Mouse (Mus musculus) frontal cortex, postnatal 14 days (tissue): ENCODE data around the gene Cdh18.
"Not testable (repeated sequence)": the region's sequence is repeated elsewhere in the genome, so short reads cannot be mapped to it uniquely, and the experiment has no call there.

Experiments used
- DNase-seq, 2 experiments: peaks; one replicate each; pipeline ENCODE4 v3.0.0; 2022; ENCODE audit warnings: low spot score in 2 of 2

Gene Cdh18

GRCm38 (mm10) chr15:22548711-22549271, at the start of gene Cdh18:
Gene Cdh18, plus strand, starts transcription at chr15:22549022.
- DNase-seq = no peak

- DNase-seq = no peak
Measured at GRCm38 (mm10) chr15:22511271-22511670, 37.6 kb upstream of the Cdh18 start.

- no peak for DNase-seq
Measured at GRCm38 (mm10) chr15:22535828-22536227, 13.0 kb upstream of the Cdh18 start.

GRCm38 (mm10) chr15:22577974-22578616, 29.3 kb downstream of the Cdh18 start:
- DNase-seq = no peak

GRCm38 (mm10) chr15:22578617-22578990, 29.8 kb downstream of the Cdh18 start:
- DNase-seq = no peak

GRCm38 (mm10) chr15:22584667-22585066, 35.8 kb downstream of the Cdh18 start:
- no peak for DNase-seq

- DNase-seq = no peak
Measured at GRCm38 (mm10) chr15:22716376-22716775, 167.6 kb downstream of the Cdh18 start.

GRCm38 (mm10) chr15:22717681-22718080, 168.9 kb downstream of the Cdh18 start:
- DNase-seq = no peak

- DNase-seq = no peak
Measured at GRCm38 (mm10) chr15:22726574-22726973, 177.8 kb downstream of the Cdh18 start.

GRCm38 (mm10) chr15:22733039-22733438, 184.2 kb downstream of the Cdh18 start:
- no peak for DNase-seq

- DNase-seq = no peak
Measured at GRCm38 (mm10) chr15:22736165-22736564, 187.3 kb downstream of the Cdh18 start.

GRCm38 (mm10) chr15:22761257-22761656, 212.4 kb downstream of the Cdh18 start:
- not testable (repeated sequence) for DNase-seq

GRCm38 (mm10) chr15:22766591-22766990, 217.8 kb downstream of the Cdh18 start:
- DNase-seq = not testable (repeated sequence)

GRCm38 (mm10) chr15:22776346-22776745, 227.5 kb downstream of the Cdh18 start:
- DNase-seq = no peak

GRCm38 (mm10) chr15:22789696-22790095, 240.9 kb downstream of the Cdh18 start:
- no peak for DNase-seq

- DNase-seq = no peak
Measured at GRCm38 (mm10) chr15:22791791-22792190, 243.0 kb downstream of the Cdh18 start.

- DNase-seq = no peak
Measured at GRCm38 (mm10) chr15:22833127-22833526, 284.3 kb downstream of the Cdh18 start.

- no peak for DNase-seq
Measured at GRCm38 (mm10) chr15:22837173-22837572, 288.4 kb downstream of the Cdh18 start.

GRCm38 (mm10) chr15:22857704-22858103, 308.9 kb downstream of the Cdh18 start:
- DNase-seq = no peak

- DNase-seq = no peak
Measured at GRCm38 (mm10) chr15:22870679-22871078, 321.9 kb downstream of the Cdh18 start.

- no peak for DNase-seq
Measured at GRCm38 (mm10) chr15:22897724-22898123, 348.9 kb downstream of the Cdh18 start.

- no peak for DNase-seq
Measured at GRCm38 (mm10) chr15:22898208-22898607, 349.4 kb downstream of the Cdh18 start.

- DNase-seq = no peak
Measured at GRCm38 (mm10) chr15:22914444-22914843, 365.6 kb downstream of the Cdh18 start.

- no peak for DNase-seq
Measured at GRCm38 (mm10) chr15:22934293-22934692, 385.5 kb downstream of the Cdh18 start.
